Mouse (Mus musculus): ENCODE results near the gene Pou2f2.

Gene Pou2f2

DNA sequence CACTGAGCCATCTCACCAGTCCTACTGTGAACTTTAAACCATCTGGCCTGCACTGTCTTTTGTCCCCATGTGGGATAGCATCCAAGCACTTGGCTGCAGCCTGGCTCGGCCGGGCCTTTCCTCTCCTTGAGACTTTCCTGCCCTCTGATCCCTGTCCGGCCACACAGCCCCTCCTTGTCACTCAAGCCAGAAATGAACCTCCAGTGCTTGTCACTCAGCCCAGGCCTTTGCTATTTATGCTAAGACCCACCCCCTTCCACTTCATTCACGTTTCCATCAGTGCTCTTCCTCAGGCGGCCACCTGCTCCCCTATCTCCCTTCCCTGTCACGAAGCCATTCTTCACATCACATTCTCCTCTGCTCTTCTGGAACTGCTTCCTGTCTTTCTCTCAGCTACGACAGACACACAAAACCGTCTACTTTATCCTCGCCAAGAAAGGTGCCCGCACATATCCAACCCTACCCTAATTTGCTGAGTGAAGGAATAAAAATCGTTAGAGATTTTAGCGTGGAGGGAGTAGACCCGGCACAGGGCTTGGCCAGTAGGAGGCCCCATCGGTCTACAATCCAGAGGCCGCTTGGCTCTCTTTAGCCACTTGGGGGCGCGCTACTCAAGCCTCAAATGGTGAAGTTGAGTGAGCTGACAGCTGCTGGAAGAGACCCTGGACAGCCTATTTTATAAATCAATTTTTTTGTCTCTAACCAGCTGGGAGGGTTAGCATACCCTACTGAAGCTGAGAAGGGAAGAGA is 73.9 kb downstream of the Pou2f2 start:
- peak; percentile 89 for DNase-seq (ENCODE audit: low read depth, low spot score)

DNA sequence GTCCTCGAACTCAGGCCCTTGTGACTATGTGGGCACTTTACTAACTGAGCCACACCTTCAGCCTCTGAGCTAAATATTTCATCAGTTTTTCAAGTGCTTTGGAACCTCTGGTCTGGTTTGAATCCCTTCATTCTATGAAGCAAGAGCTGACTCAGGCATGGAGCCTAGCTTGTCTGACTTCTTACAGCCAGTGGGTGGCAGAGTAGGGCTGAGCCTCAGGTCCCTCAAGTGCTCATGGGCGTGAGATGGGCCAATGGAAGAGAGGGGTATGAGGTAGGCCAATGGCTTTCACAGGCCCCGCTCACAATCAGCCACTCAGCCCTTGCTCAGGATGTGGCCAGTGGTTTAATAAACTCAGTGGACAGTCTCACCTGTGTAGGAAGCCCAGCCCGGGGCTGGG is 79.9 kb downstream of the Pou2f2 start:
- peak; percentile 75 for DNase-seq (ENCODE audit: low read depth, low spot score)

DNA sequence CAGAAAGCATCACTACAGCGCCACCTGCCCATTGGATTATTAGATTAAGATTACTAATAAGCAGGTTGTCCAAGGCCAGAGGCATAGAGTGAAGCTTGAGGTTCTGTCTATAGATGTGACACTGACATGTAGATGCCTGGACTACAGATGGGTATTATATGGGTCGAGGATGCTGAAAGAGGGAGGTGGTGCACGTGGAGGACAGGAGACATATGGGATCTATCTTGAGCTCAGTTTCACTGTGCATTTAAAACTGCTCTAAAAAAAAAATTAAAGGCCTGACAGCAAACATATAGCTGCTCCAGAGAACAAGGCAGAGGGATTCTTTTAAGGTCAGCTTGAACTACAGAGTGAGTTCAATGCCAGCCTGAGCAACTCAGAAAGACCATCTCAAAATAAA is 81.4 kb downstream of the Pou2f2 start:
- DNase-seq (ENCODE audit: low read depth, low spot score) = no peak

DNA sequence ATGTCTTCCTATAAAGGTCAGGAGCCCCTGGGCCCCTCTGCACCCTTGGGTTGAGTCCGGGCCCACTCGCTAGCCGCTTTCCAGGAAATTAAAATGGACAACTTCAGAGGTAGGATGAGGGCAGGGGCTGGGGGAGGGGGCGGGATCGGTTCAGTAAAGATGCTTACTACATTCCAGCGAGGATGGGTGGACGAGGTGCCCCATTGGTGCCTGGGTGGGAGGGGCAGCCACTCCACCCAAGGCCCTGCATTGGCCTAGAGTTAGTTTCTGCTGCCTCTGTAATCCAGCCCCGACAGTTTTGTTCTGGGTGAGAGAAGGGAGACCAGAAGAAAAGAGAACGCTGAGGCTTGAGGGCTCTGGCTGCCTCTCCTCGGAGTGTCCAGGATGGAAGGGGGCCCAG is 89.7 kb downstream of the Pou2f2 start:
- DNase-seq (ENCODE audit: low read depth, low spot score) = no peak

DNA sequence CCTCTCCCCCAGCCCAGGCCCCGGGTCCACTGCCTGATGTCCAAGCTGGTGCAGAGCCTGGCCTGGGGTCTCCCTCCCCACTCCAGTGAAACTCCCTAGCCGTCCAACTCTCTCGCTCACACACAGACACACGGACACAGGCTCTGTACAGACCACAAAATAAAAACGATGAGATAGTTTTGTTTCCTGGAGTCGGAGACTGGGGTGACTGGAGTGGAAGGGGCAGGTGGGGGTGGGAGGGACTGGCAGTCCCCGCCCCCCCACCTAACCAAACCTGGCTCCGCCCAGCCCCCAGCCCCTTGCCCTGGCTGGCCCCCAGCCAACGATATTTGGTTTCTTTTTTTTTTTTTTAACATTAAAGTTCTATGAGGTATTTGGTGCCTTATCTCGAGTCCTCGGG is 90.6 kb downstream of the Pou2f2 start:
- no peak for DNase-seq (ENCODE audit: low read depth, low spot score)

DNA sequence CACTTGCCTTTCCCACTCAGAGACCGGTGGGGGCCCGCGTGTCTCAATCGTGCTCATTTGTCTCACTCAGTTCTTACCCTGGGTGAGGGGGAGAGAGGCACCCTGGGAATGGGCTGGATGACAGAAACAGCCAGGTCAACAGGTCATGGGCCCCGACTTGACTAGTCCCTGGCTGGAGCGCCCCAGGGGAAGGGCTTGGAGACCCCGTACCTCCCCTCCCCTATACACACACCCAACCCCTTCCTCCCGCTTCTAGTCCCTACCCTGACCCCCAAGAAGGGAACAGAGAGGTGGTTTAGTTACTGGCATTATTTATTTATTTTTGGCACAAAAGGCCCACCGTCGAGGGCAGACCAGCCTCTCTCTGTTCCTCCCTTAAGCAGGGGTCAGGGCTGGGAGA is 91.0 kb downstream of the Pou2f2 start:
- DNase-seq (ENCODE audit: low read depth, low spot score) = no peak

DNA sequence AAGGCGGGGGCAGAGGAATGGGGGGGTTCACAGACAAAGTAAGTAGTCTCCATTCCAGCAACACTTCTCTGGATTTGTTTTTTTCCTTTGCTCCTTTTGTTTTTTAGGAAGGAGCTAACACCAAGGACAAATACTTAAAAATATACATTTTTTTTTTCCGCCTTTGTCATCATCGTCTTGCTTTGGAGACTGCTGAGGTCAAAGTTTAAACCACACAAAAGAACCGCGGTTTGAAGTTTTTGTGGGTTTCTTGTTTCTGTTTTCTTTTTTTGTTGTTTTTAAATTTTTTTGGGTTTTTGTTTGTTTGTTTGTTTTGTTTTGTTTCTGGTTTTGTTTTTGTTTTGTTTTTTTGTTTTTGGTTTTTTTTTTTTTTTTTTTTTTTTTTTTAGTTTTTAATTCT is 91.6 kb downstream of the Pou2f2 start:
- no peak for DNase-seq (ENCODE audit: low read depth, low spot score)

DNA sequence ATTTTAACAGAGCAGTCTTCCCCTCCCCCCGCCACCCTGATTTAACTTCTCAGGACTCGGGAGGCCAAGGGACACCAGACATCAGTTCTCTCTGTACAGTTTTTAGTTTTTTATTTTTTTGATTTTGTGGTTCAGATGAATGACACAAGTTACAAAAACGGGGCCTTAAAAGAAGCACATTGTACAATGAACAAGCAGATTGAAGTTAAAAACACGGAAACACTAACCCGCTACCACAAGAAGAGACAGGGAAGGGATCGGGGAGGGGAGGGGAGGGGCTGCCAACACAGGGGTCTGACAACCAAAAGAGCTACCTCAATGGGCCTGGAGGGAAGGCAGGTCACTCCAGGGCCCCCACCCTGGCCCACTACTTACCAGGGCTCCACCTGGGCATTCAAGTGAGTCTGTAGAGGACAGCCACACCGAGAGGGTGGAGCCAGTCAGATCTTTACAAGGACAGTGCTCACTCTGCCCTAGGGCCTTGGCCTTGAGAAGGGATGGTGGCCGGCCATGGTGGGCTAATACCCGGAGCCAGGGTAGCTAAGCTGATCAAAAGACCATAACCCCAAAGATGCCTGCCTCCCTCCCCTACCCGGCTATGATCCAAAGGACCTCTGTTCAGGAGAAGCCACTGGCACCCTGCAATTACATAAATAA is 92.1 kb downstream of the Pou2f2 start:
- DNase-seq (ENCODE audit: low read depth, low spot score) = no peak

DNA sequence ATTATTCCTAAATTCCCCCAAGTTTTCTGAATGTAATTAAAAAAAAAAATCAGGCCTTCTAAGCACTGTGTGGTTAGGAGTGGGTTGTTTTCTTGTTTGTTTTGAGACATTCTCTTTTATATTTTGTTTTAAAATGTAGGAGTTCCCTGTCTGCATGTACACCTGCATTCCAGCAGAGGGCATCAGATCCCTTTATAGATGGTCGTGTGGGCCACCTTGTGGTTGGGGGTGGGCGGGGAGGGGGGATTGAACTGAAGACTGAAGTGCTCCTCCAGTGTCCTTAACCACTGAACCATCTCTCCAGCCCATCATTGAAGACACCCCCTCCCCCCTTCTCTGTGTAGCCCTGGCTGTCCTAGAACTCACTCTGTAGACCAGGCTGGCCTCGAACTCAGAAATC is 92.9 kb downstream of the Pou2f2 start:
- DNase-seq (ENCODE audit: low read depth, low spot score) = peak; percentile 75

DNA sequence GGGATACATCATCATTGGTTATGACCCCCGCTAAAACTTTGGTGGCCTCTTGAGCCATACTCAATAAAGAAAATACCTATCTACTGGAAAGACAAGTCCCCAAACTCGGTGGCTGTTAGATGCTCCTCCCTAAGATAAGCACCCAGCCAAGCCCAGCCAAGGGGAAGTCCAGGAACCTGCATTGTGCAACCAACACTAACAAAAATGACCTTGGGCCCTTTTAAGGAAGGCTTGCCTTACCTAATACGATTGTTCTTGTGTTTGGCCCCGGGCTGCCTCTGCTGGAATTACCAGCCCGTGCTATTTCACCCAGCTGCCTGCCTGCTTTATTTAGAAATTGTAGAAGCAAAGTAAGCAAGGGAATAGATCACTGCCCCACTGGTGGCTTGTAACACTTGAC is 94.9 kb downstream of the Pou2f2 start:
- DNase-seq (ENCODE audit: low read depth, low spot score) = no peak

DNA sequence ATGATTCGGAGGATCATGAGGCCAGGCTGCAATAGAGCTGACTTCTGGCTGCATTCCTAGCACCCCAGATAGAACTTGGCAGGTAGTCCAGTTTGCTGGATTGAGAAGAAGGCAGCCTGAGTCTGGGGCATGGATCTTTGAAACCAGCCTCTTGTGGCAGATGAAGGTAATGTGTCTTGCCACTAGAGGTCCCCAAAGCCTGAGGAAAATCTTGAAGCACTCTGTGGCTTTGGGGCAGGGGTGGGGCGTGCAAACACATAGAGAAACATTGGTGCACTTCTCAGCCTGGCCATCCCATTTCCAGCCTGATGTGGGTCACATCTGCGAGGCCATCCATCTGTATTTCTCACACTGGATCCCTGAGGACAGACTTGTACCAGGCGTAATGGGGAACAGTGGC is 97.0 kb downstream of the Pou2f2 start:
- peak; percentile 89 for DNase-seq (ENCODE audit: low read depth, low spot score)

DNA sequence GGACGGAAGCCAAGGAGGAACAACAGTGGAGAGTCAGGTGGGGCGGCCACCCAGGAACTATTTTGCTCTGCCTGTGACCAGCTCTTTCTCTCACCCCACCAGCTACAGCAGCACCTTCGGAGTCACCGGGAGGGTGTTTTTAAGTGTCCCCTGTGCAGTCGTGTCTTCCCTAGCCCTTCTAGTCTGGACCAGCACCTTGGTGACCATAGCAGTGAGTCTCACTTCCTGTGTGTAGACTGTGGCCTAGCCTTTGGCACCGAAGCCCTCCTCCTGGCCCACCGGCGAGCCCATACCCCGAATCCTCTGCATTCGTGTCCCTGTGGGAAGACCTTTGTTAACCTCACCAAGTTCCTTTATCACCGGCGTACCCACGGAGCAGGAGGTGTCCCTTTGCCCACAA is 99.1 kb downstream of the Pou2f2 start:
- DNase-seq (ENCODE audit: low read depth, low spot score) = no peak

DNA sequence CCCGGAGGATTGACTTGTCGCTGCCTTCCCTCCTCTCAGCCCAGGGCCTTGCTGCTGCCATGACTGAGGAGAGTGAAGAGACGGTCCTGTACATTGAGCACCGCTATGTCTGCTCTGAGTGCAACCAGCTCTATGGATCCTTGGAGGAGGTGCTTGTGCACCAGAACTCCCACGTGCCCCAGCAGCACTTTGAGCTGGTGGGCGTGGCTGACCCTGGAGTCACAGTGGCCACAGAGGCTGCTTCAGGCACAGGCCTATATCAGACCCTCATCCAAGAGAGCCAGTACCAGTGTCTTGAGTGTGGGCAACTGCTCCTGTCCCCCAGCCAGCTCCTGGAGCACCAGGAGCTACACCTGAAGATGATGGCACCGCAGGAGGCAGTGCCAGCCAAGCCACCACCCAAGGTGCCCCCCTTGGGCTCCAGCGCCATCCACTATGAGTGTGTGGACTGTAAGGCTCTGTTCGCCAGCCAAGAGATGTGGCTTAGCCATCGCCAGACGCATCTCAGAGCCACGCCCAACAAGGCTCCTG is 100.0 kb downstream of the Pou2f2 start:
- peak; percentile 58 for DNase-seq (ENCODE audit: low read depth, low spot score)

DNA sequence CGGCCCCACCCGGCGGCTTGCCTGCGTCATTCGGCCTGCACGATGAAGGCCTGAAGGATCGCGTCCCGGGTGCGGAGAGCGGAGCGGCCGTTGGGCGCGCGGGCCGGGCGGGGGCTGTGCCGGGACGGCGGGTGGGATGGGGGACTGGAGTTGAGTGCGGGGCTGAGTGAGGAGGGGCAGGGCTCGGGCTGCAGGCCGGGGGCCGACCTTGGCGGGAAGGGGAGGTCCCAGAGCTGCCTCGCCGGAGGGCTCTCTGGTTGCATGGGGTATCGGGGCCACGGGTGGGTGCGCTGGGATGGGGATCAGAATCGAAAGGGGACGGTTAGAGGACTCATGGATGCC is 102.1 kb downstream of the Pou2f2 start:
- DNase-seq (ENCODE audit: low read depth, low spot score) = no peak

DNA sequence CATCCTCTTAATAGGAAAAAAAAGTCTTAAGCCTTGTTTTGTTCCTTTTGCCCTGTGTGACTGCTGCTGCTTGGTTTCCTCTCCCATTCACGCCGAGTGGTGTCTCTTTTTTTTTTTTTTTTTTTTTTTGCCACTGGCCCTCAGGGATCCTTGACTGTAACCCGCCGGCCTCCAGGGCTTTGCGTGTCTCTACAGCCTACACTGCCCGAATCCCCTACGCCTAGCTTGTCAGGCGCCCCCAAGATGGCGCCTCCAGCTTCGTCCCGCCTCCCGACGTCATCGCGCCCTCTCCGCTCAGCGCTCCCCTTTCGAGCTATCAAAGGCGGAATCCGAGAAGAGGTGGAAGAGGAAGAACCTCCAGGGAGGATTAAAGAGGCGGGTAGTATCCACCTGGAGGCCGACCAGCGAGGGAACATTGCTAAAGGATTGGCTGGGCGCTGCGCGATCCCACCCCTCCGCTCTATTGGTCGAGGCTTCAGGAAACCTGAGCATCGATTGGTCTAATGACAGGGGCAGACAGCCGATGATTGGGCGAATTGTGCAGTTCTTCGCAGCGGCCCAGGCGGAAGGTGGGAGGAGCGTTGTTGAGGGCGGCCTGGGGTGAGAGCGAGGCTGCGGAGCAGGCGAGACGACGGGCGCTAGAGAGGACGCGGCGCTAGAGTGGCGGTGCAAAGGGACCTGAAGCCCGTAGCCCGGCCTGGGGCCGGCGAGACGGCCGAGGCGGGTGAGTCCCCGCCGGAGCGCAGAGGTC is 102.7 kb downstream of the Pou2f2 start:
- DNase-seq (ENCODE audit: low read depth, low spot score) = peak; percentile 100

DNA sequence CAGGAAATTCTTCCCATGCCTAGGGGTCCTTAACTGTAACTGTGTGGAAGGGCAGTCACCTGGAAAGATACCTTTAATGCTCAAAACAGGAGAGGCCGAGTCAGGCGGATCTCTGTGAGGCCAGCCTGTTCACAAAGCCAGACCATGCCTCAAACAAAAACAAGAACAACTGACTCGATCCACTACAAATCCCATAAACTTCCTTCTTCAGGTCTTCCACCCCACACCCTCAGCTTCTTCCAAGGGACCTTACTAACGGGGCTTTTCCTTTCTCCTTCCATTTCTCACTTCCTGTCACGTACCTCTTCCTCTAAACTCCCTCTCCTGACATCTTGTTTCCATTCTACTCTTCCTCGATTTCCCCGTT is 103.2 kb downstream of the Pou2f2 start:
- DNase-seq (ENCODE audit: low read depth, low spot score) = no peak

DNA sequence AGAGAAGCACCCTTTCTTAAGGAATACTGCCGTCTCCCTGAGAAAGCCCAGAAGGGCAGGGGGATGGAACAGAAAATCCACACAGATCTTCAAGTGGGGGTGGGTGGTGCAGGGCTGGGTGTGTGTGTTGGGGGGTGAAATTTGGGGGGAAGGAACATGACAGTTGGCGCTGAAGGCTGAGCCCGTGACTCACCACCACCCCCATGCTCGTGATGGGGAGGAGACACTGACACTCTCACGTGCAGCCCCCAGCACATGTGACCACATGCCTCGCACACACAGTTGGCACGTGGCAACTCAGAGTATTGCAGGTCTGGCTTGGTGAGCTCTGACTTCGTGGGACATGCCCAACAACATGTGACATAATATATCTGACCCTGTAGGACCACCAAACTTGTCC is 105.6 kb downstream of the Pou2f2 start:
- DNase-seq (ENCODE audit: low read depth, low spot score) = no peak

DNA sequence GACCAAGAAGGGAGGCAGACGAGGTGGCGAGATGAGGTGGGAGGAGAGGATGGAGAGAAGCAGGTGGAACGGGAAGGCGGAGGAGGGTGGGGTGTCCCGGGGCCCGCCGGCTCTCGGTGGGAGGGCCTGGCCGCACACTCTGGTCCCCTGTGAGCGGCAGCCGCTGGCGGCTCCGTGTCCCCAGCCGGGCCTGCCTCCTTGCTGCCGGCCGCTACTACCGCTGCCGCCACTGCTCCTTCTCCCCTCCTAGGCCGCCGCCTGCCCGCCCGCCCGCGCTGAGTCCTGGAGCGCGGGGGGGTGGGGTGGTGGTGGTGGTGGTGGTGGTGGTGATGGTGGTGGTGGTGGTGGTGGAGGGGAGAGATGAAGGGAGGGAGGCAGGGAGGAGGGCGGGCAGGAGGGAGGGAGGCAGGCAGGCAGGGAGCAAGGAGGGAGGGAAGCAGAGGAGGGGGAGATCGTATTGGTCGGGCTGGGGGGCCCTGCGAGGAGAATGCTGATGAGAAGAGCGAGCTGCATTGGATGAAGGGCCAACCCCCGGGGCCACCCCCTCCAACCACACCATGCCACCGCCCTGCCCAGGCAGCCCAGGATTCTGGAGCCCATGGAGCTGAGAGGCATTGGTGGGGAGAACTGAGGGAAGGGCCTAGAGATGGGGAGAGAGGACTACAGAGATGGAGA is 106.7 kb downstream of the Pou2f2 start:
- DNase-seq (ENCODE audit: low read depth, low spot score) = peak; percentile 42

DNA sequence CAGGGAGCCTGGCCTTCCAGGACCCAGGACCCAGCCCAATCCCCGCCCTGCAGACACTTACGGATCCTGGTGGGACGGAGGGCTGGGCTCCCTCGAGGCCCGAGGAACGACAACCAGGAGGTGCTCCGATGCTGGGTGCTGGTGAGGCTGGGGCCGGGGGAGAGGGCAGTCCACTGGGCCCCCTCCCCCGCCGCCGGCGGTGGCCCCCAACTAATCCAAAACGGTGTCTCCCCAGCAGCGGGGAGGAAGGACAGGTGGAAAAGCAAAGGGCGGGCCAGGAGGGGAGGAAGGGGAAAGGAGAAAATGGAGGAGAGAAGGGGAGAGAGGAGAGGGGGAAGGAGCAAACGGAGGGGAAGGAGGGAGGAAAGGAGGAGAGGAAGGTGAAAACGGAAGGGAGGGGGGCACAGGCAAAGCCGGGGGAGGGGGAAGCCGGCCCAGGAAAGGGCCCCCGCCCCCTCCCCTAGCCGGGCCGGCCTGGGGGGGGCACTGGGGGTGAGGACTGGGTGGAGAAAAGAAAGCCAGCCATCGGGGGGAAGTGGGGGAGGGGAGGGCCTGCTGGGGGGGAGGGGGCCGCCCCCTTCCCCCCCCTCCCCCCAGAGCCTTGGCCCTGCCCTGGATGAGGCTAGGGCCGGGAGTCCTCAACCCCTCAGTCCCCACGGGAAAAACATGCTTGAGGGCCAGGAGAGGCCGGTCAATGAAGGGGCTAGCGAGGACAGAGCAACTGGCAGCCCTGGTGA is 107.4 kb downstream of the Pou2f2 start, which contains the start of the genes Grik5 and Zfp574:
Grik5 (minus strand) TSS at position 368 of the 737 bp plus-strand sequence.
Zfp574 (plus strand) TSS at position 589 of the 737 bp plus-strand sequence.
- no peak for DNase-seq (ENCODE audit: low read depth, low spot score)

DNA sequence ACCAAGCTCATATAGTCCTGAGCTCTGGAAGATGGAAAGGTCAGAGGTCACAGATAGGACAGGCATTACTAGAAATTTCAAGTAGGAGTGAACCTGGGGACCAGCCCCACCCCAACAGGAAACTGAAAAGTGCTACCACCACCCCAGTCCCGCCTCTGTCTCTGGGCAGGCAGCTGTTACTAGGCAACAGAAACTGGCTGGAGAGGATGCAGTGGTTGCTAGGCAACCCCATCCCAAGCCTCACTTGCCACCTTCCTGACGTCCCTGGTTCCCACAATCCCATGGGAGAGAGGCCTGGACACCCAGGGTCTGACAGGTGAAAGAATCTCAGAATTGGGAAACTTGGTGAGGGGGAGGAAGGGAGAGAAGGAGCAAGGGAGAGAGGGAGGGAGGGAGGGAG is 110.8 kb downstream of the Pou2f2 start:
- peak; percentile 63 for DNase-seq (ENCODE audit: low read depth, low spot score)
